Mouse (Mus musculus): ENCODE results near the gene Ganab. TPM values are rescaled to one million over a fixed set of nuclear protein-coding genes. Genes with fewer than 3 reads are reported as not detected.
A peak's percentile ranks its signal among the peaks of the same experiment; 100 is the strongest.

Ganab gene
- total RNA-seq, 4 experiments from 2014 or later: 204 to 232 (median 222) TPM

- peak; percentile 94 for DNase-seq
Measured at GRCm38 (mm10) chr19:8929224-8930088, 31.6 kb downstream of the Ganab start, which contains the start of the genes Rom1 and Eml3. Rom1 (minus strand) TSS chr19:8929356. Eml3 (plus strand) TSS chr19:8929552.

- no peak for DNase-seq
Measured at GRCm38 (mm10) chr19:8930117-8930516, 32.2 kb downstream of the Ganab start.

- DNase-seq: no peak
Measured at GRCm38 (mm10) chr19:8930771-8931170, 32.9 kb downstream of the Ganab start.

- DNase-seq: no peak
Measured at GRCm38 (mm10) chr19:8936736-8937135, 38.9 kb downstream of the Ganab start.

- DNase-seq: no peak
Measured at GRCm38 (mm10) chr19:8940526-8941133, 42.8 kb downstream of the Ganab start.

GRCm38 (mm10) chr19:8941136-8941514 lies 43.3 kb downstream of the Ganab start:
- DNase-seq: no peak

- DNase-seq: peak; percentile 93
Measured at GRCm38 (mm10) chr19:8941515-8942217, 43.8 kb downstream of the Ganab start, which contains the start of gene Mta2. Mta2 (plus strand) TSS chr19:8941875.

- no peak for DNase-seq
Measured at GRCm38 (mm10) chr19:8942276-8942964, 44.5 kb downstream of the Ganab start.

GRCm38 (mm10) chr19:8943047-8943446 lies 45.2 kb downstream of the Ganab start:
- DNase-seq: no peak

- DNase-seq: no peak
Measured at GRCm38 (mm10) chr19:8944062-8944461, 46.2 kb downstream of the Ganab start.

- DNase-seq: peak; percentile 70
Measured at GRCm38 (mm10) chr19:8944750-8945149, 46.9 kb downstream of the Ganab start.

- no peak for DNase-seq
Measured at GRCm38 (mm10) chr19:8945251-8945650, 47.4 kb downstream of the Ganab start.

- no peak for DNase-seq
Measured at GRCm38 (mm10) chr19:8946929-8947328, 49.1 kb downstream of the Ganab start.

GRCm38 (mm10) chr19:8950190-8950589 lies 52.3 kb downstream of the Ganab start:
- DNase-seq: no peak

GRCm38 (mm10) chr19:8952241-8952640 lies 54.4 kb downstream of the Ganab start:
- no peak for DNase-seq

GRCm38 (mm10) chr19:8953135-8954039 lies 55.5 kb downstream of the Ganab start, which contains the start of gene Tut1:
Tut1 (plus strand) TSS chr19:8953847.
- DNase-seq: peak; percentile 92

GRCm38 (mm10) chr19:8954171-8954570 lies 56.3 kb downstream of the Ganab start:
- DNase-seq: no peak

- no peak for DNase-seq
Measured at GRCm38 (mm10) chr19:8962256-8962655, 64.4 kb downstream of the Ganab start.

GRCm38 (mm10) chr19:8965075-8965474 lies 67.2 kb downstream of the Ganab start:
- no peak for DNase-seq

GRCm38 (mm10) chr19:8965771-8966170 lies 67.9 kb downstream of the Ganab start:
- DNase-seq: no peak

GRCm38 (mm10) chr19:8966198-8966589 lies 68.3 kb downstream of the Ganab start:
- no peak for DNase-seq
